Mouse (Mus musculus): Measurements from ENCODE around the gene Pllp. TPM values are rescaled to one million over a fixed set of nuclear protein-coding genes. Genes with fewer than 3 reads are reported as not detected.

The Pllp gene
- total RNA-seq, 4 experiments from 2014 or later: 29.6 to 61.0 (median 49.6) TPM

DNA sequence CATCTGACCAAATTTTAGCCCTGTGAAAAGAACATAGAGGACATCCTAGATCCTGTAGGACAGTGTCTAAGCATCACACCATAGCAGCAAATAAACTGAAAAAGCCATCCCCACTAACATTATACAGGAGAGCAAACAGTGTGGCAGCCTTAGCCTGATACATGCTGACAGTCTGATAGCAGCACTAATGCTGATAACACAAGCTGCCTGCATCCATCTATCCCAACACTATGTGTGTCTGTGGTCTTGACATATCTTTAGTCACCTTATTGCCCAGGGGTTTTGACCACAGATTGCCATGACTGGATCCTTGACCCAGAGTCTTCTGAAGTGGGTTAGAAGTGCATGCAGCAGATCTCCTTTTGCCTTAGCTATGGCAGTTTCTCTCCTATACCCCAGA lies 41.1 kb downstream of the Pllp start:
- no peak for DNase-seq (ENCODE audit: low spot score in 2 of 2)

GRCm38 (mm10) chr8:94652951-94653350 lies 43.1 kb downstream of the Pllp start:
- DNase-seq (ENCODE audit: low spot score in 2 of 2): no peak

GRCm38 (mm10) chr8:94649496-94649895 lies 46.6 kb downstream of the Pllp start:
- DNase-seq (ENCODE audit: low spot score in 2 of 2): no peak

DNA sequence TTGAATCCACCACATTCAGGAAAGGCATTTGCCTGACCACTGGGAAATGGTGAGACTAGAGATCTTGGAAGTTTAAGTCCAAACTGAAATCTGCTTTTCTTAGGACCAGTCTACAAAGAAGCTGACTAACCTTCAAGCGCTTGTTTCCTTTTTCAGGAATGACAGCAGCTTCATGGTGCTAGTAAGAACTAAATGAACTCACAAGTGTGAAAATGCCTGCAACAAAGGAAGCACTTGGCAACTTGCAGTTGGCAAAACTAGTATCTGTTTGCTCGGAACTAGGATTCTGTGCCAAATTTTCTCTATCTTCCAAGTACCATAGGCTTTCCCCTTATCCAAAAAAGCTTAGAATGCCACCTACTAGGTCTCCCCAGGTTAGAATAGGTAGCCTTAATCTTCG lies 49.9 kb downstream of the Pllp start:
- no peak for DNase-seq (ENCODE audit: low spot score in 2 of 2)

- DNase-seq (ENCODE audit: low spot score in 2 of 2): no peak
These were observed 50.9 kb downstream of the Pllp start for GRCm38 (mm10) chr8:94645202-94645601.

DNA sequence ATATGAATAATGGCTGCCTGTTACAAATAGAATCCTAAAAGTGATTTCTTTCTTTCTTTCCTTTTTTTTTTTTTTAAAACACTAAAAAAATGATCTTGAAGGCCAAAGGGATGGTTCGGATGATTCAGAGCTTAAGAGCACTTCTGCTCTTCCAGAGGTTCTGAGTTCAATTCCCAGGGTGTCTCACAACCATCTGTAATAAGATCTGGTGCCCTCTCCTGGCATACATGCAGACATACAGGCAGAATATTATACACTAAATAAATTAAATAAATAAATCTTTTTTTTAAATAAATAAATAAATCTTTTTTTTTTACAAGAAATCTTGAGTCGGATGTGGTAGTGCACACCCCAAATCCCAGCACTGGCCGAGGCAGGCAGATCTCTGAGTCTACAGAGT lies 54.1 kb downstream of the Pllp start:
- DNase-seq (ENCODE audit: low spot score in 2 of 2): no peak

DNA sequence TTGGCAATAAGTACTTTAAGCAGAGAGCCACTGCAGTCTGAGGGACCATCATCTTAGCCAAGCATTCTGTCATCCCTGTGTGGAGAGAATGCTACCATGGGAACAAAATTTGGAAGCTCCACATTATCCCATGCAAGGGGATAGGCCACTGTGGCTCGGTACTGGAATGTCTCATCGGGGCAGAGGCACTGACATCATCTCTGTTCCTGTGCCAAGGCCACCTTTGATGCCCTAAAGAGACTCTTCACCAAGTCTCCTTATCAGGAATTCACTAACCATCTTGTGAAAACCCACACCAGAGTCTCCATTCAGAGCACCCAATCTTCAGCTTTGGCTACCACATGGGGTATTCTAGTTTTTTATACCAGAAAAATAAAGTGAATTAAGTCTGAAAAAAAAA lies 54.9 kb downstream of the Pllp start:
- no peak for DNase-seq (ENCODE audit: low spot score in 2 of 2)

- DNase-seq (ENCODE audit: low spot score in 2 of 2): no peak
These were observed 61.9 kb downstream of the Pllp start for GRCm38 (mm10) chr8:94634211-94634610.

DNA sequence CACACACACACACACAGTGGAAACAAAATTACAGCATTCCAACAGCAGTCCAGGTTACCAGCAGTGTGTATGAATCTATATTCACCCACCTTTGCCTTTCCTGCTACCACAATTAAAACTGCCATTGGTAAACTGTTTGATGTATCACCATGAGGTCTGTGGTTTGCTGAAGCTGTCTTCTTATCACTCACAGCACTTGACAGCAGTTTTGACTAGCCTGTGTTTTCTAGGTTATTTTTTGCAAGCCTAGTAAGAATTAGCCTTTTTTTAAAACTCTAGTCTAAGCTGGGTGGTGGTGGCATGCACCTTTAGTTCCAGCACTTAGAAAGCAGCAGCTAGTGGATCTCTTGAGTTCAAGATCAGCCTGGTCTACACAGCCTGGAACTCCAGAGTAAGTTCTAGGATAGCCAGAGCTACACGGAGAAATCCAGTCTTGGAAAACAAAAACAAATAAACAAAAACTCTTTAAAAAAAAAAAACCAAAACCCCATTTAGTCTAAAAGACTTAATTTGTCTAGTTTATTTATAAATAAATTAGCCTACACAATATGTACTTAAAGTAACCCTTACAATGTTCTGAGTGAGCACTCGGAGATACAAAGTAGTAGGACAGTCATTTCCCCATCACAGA lies 62.4 kb downstream of the Pllp start:
- no peak for DNase-seq (ENCODE audit: low spot score in 2 of 2)

Other genes with a start within 250 kb of the Pllp start
- gene Cpne2, start 163.3 kb downstream of the Pllp start, total RNA-seq (2022): 10 to 100 TPM; 45.0 to 47.3 (median 46.7) TPM
- 10 to 100 TPM; 25.5 to 30.5 (median 27.0) TPM for gene Rspry1, start 94.3 kb downstream of the Pllp start, total RNA-seq (2022)
- 10 to 100 TPM; 36.1 to 44.1 (median 40.0) TPM for gene Fam192a, start 94.3 kb downstream of the Pllp start, total RNA-seq (2022)
- gene Arl2bp, start 29.7 kb downstream of the Pllp start, total RNA-seq (2022): 100 to 1,000 TPM; 138 to 156 (median 154) TPM
- gene Ccl22, start 49.3 kb upstream of the Pllp start, total RNA-seq (2022): under 1 TPM in 2 of 4 experiments, not detected in 2; 0.33 to 0.40 TPM
- gene Cx3cl1, start 75.7 kb upstream of the Pllp start, total RNA-seq (2022): 100 to 1,000 TPM; 333 to 386 (median 359) TPM
- 10 to 100 TPM in 1 of 4 experiments, 1 to 10 TPM in 3; 3.7 to 10.8 (median 6.9) TPM for gene Ccl17, start 114.2 kb upstream of the Pllp start, total RNA-seq (2022)
- 10 to 100 TPM; 83.6 to 98.9 (median 87.1) TPM for gene Coq9, start 142.0 kb upstream of the Pllp start, total RNA-seq (2022)
- 10 to 100 TPM; 62.0 to 88.0 (median 71.0) TPM for gene Ciapin1, start 142.1 kb upstream of the Pllp start, total RNA-seq (2022)
- gene Polr2c, start 161.2 kb upstream of the Pllp start, total RNA-seq (2022): 10 to 100 TPM; 62.9 to 80.4 (median 72.9) TPM
- gene Dok4, start 180.1 kb upstream of the Pllp start, total RNA-seq (2022): 10 to 100 TPM; 18.1 to 22.7 (median 19.8) TPM
- 1 to 10 TPM; 1.0 to 2.6 (median 1.4) TPM for gene Ccdc102a, start 221.8 kb upstream of the Pllp start, total RNA-seq (2022)
- gene Adgrg5, start 227.4 kb upstream of the Pllp start, total RNA-seq (2022): under 1 TPM in 2 of 4 experiments, not detected in 2; 0.73 to 0.85 TPM